Mouse (Mus musculus) lung, postnatal 14 days (tissue): ENCODE results near the gene Xab2.
A peak's percentile ranks its signal among the peaks of the same experiment; 100 is the strongest.

Experiments used
- DNase-seq: peaks from one replicate; pipeline ENCODE4 v3.0.0; 2021

Xab2 gene

GRCm38 (mm10) chr8:3621199-3621970, at the start of gene Xab2, which contains the start of gene Pet100:
Gene Xab2 (minus strand): TSS chr8:3621316.
Gene Pet100 (plus strand): TSS chr8:3621548.
- peak; percentile 98 for DNase-seq

- peak; percentile 37 for DNase-seq
Observed at GRCm38 (mm10) chr8:3670388-3670787, 49.3 kb upstream of the Xab2 start.

GRCm38 (mm10) chr8:3665507-3665906, 44.4 kb upstream of the Xab2 start, which contains the start of gene Mcemp1:
Gene Mcemp1 (plus strand): TSS chr8:3665754.
- DNase-seq, result no peak

- DNase-seq, result no peak
Observed at GRCm38 (mm10) chr8:3664405-3664804, 43.3 kb upstream of the Xab2 start.

DNA sequence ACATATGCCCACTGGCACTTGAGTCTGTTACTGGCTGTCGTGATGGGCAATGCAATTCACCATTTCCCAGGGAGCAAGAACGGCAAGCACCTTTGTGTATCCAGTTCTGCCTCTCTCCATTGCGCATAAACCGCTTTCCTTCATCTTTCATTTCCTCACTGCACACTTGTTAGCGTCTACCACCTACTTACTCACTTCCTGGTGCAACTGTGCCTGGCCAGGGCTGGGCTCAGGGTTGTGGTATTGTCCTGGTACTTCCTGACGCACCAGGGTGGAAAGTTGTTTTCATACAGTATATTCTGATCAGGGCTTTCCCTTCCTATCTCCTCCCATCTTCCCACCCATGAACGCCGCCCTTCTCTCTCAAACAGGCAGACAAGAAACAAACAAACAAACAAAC, 39.8 kb upstream of the Xab2 start:
- DNase-seq, result no peak

GRCm38 (mm10) chr8:3656725-3657381, 35.7 kb upstream of the Xab2 start:
- DNase-seq, result no peak

DNA sequence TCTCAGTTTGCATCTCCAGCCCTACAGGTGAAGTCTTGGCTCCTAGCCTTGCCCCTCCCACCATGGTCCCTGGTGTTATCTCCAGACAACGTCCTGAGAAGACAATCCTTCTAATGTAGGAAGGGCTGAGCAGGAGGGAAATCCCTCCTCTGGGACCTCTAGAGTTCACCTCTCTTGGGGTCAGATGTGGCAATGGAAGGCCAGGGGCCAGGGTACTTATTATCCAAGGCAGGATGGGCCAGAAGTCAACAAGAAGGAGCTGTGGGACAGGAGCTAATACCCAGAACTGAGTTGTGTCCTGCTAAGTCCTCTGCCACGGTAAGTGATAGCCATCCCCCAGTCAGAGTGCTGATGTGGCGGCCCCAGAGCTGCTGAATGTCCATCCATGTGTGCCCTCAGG, 34.4 kb upstream of the Xab2 start, which contains the start of gene Retn:
TSS of gene Retn (plus strand) at position 245 of the 400 bp plus-strand sequence.
- DNase-seq, result no peak

- DNase-seq, result no peak
Observed at GRCm38 (mm10) chr8:3654726-3655508, 33.8 kb upstream of the Xab2 start.

GRCm38 (mm10) chr8:3652845-3653244, 31.7 kb upstream of the Xab2 start:
- DNase-seq, result no peak

GRCm38 (mm10) chr8:3648990-3649389, 27.9 kb upstream of the Xab2 start:
- no peak for DNase-seq

DNA sequence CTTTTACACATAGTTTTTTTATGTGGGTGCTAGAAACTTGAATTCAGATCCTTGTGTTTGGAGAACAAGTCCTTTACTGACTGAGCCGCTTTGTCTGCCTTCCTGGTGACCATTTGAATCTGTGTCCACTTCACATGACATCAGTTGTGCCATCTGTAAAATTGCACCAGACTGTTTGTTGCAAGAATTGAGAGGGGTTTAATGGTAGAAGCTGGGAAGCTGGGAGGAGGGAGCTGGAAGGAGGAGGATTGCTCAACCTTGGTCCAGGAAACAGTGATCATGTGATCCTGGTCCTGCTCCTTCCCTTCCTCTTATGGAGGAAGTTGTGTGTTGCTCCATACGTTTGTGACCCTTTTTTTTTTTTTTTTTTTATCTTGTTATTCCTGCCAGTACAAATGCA, 27.2 kb upstream of the Xab2 start:
- no peak for DNase-seq

GRCm38 (mm10) chr8:3647561-3647960, 26.4 kb upstream of the Xab2 start:
- no peak for DNase-seq

DNA sequence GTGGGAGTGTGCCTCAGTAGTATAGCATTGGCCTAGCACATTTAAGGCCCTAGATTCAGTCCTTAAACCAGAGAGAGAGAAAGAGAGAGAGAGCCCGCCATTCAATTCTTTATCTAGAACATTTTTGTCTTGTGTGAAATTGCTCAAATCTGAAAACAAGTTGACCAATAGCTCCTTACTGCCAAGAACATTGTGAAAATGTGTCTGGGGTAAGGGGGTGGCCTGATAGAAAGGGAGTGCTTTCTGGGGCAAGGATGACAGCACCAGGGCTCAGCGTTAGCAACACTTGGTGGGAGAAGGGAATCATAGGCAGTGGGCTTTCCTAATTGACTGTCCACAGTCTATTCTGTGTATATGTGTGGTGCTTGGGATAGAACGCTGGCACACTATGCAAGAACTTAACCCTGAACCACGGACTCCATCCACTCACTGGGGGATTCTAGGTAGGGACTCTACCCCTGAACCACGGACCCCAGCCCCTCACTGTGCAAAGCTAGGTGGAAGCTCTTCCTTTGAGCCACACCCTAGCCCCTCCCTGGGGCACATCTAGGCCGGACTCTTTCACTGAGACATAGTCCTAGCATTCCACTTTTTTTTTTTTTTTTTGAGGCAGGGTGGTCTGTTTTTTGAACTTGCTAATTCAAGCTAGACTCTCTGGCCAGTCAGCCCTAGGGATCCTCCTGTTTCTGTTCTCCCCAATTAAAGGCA, 25.9 kb upstream of the Xab2 start:
- no peak for DNase-seq

DNA sequence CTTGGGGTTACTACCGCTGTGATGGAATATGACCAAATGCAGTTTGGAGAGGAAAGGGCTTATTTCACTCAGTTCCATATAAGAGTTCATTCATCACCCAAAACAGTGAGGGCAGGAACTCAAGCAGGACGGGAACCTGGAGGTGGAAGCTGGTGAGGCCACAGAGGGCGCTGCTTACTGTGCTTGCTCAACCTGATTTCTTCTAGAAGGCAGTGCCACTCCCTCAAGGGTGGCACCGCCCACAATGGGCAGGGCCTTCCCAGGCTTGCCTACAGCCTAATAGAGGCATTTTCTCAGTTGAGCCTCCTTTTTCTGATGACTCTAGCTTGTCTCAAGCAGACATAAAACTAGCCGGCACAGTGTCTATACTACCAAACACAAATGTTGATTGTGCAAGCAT, 24.7 kb upstream of the Xab2 start:
- DNase-seq, result peak; percentile 66

DNA sequence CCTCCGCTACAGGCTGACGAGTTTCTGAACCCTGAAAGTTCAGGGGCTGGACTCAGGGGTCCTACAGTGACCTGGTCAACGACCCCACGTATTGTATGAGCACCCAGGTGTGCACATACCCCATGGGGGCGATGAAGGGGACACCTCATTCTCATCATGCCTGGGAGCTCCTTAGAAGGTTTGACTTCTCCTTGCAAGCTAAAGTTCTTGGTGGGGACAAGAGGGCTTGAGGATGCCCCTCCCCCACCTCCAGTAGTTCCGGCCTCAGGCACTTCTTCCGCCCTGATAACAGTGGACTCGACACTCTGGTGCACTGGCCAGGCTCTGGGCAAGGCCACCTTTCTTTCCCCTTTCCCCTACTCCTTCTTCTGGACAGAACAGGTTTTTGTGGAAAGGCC, 10.4 kb upstream of the Xab2 start:
- peak; percentile 53 for DNase-seq

GRCm38 (mm10) chr8:3630647-3631477, 9.7 kb upstream of the Xab2 start, which contains the start of gene Stxbp2:
Gene Stxbp2 (plus strand): TSS chr8:3630955.
- peak; percentile 84 for DNase-seq

- peak; percentile 25 for DNase-seq
Observed at GRCm38 (mm10) chr8:3628014-3628413, 6.9 kb upstream of the Xab2 start.

DNA sequence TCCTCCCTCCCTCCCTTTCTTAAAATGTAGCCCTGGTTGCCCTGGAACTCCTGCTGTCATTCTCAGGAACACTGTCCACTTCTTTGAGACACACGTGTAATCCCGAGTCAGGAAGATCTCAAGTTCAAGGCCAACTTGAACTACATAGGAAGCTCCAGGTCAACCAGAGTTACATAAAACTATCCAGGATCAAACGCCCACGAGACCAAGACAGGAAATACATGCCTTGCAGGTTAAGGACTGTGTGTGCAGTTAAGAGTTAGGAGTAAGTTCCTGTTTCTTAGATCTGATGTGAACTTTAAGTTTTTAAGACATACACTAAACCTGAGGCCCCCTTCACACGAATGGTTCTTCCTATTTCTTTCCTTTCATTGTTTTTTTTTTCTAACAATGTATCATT, 5.9 kb upstream of the Xab2 start:
- DNase-seq, result no peak

DNA sequence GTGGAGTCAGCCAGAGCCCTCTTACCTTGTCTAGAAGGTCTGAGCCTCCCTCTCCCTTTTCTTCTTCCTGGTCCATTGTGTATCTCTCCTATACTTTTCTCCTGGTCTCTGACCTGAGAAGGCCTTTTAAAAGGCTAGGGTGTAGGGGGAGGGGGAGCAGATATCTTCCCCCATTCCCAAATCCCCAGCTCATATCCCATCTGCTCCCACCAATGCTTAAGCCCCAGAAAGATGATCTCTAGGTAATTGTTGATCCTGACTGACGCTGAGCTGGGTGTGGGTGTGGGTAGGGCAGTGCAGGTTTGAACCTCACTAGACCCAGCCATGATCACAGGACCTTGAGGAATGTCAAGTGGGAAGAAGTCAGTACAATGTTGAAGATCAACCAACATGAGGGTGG, 4.3 kb upstream of the Xab2 start, which contains the start of gene Pcp2:
TSS of gene Pcp2 (minus strand) at position 101 of the 400 bp plus-strand sequence.
- DNase-seq, result no peak

GRCm38 (mm10) chr8:3622119-3622518, 1.0 kb upstream of the Xab2 start:
- no peak for DNase-seq

DNA sequence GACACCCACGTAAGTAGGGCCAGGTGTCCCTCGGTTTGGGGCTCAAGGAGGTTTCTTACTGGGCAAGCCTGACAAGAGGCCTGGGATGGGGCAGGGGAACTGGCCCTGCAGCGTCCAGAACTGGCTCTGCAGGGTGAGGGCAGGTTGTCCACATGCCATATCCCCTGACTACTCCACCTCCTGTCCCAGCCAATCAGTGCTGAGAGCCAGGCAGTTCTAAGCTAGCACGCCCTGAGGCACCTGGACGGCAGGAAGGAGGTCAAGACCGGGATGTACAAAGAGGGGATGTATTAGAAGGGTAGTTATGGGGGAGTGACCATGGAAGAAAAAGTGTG, 11.3 kb downstream of the Xab2 start:
- DNase-seq, result no peak
